Comparison of ENCODE assay signal across 8 mouse cellular contexts in the genomic region with DNA sequence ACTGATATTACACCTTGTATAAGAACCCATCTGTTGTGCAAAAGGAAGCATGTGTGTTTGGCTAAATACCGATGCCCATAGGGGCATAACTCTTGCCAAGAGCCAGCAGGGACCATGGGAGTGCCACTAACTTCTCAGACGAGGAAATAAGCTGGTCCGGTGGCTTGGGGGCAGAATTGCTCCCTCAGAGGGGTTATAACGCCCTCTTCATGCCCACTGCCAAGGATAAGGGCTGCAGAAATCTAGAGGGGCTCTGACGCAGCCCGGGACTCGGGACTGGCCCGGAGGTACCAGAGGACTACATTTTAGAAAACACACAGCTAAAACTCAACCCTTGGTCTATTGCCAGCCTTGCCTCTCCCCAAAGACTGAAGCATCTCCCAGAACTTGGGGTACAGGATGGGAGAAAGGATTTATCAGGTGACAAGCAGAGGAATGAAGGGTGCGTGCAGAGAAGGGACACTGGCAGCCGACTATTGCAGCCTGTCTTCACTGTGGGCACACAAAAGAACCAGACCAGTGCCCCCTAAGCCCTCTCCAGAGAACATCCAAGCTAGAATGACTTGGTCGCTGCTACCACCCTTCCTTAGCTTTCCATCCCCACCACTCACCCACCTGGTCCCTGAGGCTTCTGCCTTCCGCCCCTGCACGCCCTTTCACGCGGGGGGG. TPM values are rescaled to one million over a fixed set of nuclear protein-coding genes. Genes with fewer than 3 reads are reported as not detected.
A peak's percentile ranks its signal among the peaks of the same experiment; 100 is the strongest.
DNase-seq lines count a peak whose midpoint lies in the region; ATAC-seq and TF ChIP-seq lines count a peak whose summit lies in the region.

No protein-coding gene starts in this region.

- H3K36me3 ChIP-seq in kidney, adult 2 months (ENCODE audit: control insufficient read depth, insufficient read depth, low read length), result no peaks in the 10 kb centered on the region
- H3K36me3 ChIP-seq in heart, embryonic 16.5 days (ENCODE audit: control insufficient read depth, insufficient read depth), result peaks cover 29% of the 10 kb centered on the region
- H3K36me3 ChIP-seq in midbrain, embryonic 11.5 days (ENCODE audit: control insufficient read depth, insufficient read depth, low read length), result peaks cover 6% of the 10 kb centered on the region; the same call in 1 of the 2 replicates

- H3K4me2 ChIP-seq in heart, embryonic 16.5 days (ENCODE audit: low read depth, low read length), result peak overlapping the region; percentile 93
- peak overlapping the region; percentile 87 for H3K4me2 ChIP-seq in midbrain, embryonic 11.5 days

- TF ChIP-seq CTCF in kidney, adult 2 months (conservative IDR thresholded peaks at IDR 0.05; ENCODE audit: insufficient read depth, insufficient read length, low read depth, low read length), result no peak

- DNase-seq in kidney, adult 2 months, result no peak
- no peak for DNase-seq in kidney, adult 9 months
- peak; percentile 87 for DNase-seq in midbrain, embryonic 11.5 days (ENCODE audit: low spot score, missing footprints)
- DNase-seq in yolk sac, embryonic 10.5 days (ENCODE audit: low spot score), result no peak
- no peak for DNase-seq in embryo, embryonic 9.5 days (ENCODE audit: extremely low spot score)
- DNase-seq in lung, adult 18-20 months, result no peak

- no peak overlapping the region for H3K27ac ChIP-seq in kidney, adult 2 months (ENCODE audit: insufficient read depth, low read depth, low read length)
- no peak overlapping the region for H3K27ac ChIP-seq in brown adipose tissue, adult 24 weeks (replicated peaks; ENCODE audit: low read depth, low read length)
- H3K27ac ChIP-seq in heart, embryonic 16.5 days (ENCODE audit: low read length), result peak overlapping the region; percentile 27; the same call in 1 of the 2 replicates
- no peak overlapping the region for H3K27ac ChIP-seq in midbrain, embryonic 11.5 days (ENCODE audit: low read depth, low read length)

- H3K9me3 ChIP-seq in heart, embryonic 16.5 days (replicated peaks; ENCODE audit: control insufficient read depth, low read length), result no peaks in the 10 kb centered on the region
- H3K9me3 ChIP-seq in midbrain, embryonic 11.5 days (ENCODE audit: control insufficient read depth, low read length), result no peaks in the 10 kb centered on the region

- peak overlapping the region; percentile 30; the same call in 1 of the 2 replicates for H3K4me3 ChIP-seq in kidney, adult 2 months (ENCODE audit: insufficient read depth, low read depth, low read length)
- H3K4me3 ChIP-seq in brown adipose tissue, adult 24 weeks (ENCODE audit: insufficient read depth, low read depth, low read length), result peak overlapping the region; percentile 19
- peak overlapping the region; percentile 59 for H3K4me3 ChIP-seq in heart, embryonic 16.5 days (ENCODE audit: low read length)
- H3K4me3 ChIP-seq in midbrain, embryonic 11.5 days (ENCODE audit: low read depth, low read length), result peak overlapping the region; percentile 44

- H3K9ac ChIP-seq in heart, embryonic 16.5 days (ENCODE audit: low read length), result peak overlapping the region; percentile 80
- H3K9ac ChIP-seq in midbrain, embryonic 11.5 days (ENCODE audit: low read length), result peak overlapping the region; percentile 57

- ATAC-seq in heart, embryonic 16.5 days (replicated peaks; ENCODE audit: extremely low read depth, insufficient read depth, low FRiP score), result no peak
- ATAC-seq in midbrain, embryonic 11.5 days (ENCODE audit: low FRiP score), result no peak

- WGBS in kidney, adult 2 months, result 20% methylated on average over 15 of the region's 15 CpGs
- 30% methylated on average over 15 of the region's 15 CpGs for WGBS in heart, embryonic 16.5 days
- WGBS in midbrain, embryonic 11.5 days, result 29% methylated on average over 15 of the region's 15 CpGs

- H3K4me1 ChIP-seq in kidney, adult 2 months (ENCODE audit: control insufficient read depth, insufficient read depth, low read length), result peaks cover 7% of the 10 kb centered on the region; the same call in 1 of the 2 replicates
- peaks cover 8% of the 10 kb centered on the region for H3K4me1 ChIP-seq in brown adipose tissue, adult 24 weeks (ENCODE audit: control insufficient read depth, insufficient read depth, insufficient read length, low read length)
- peaks cover 33% of the 10 kb centered on the region for H3K4me1 ChIP-seq in heart, embryonic 16.5 days (ENCODE audit: control insufficient read depth, insufficient read depth, low read length)
- peaks cover 58% of the 10 kb centered on the region for H3K4me1 ChIP-seq in midbrain, embryonic 11.5 days (ENCODE audit: control insufficient read depth, insufficient read depth, low read length)

- no peaks in the 10 kb centered on the region for H3K27me3 ChIP-seq in kidney, adult 2 months (replicated peaks; ENCODE audit: control insufficient read depth, insufficient read depth, low read length)
- H3K27me3 ChIP-seq in heart, embryonic 16.5 days (ENCODE audit: control insufficient read depth, insufficient read depth, low read length), result 0 out of 2 replicates have a peak, but pooled peaks cover 2% of the 10 kb centered on the region
- H3K27me3 ChIP-seq in midbrain, embryonic 11.5 days (ENCODE audit: control insufficient read depth, insufficient read depth, low read length), result no peaks in the 10 kb centered on the region; the same call in 1 of the 2 replicates

- TF ChIP-seq POLR2A in kidney, adult 2 months (IDR thresholded peaks at IDR 0.05; ENCODE audit: low read depth, low read length), result no peak

RNA-seq across cellular contexts. Expression of gene Chpf2, which starts 11.5 kb away (rescaled TPM):
- polyA plus RNA-seq in kidney, adult 2 months (2012; rRNA removed), result 20.2 and 27.5 TPM in 2 replicates
- polyA plus RNA-seq in brown adipose tissue, adult 24 weeks (2012; ENCODE audit: insufficient read depth, insufficient read length, missing spikeins), result 5.8 and 10.2 TPM in 2 replicates
- 14.4 and 14.8 TPM in 2 replicates for polyA plus RNA-seq in heart, embryonic 16.5 days (2015; fragmentation: Nextera tagmentation; extraction: Ambion mirVana)
- 7.2 and 9.6 TPM in 2 replicates for polyA plus RNA-seq in midbrain, embryonic 11.5 days (2014; fragmentation: Nextera tagmentation; extraction: Ambion mirVana)

RNA-seq across cellular contexts. Expression of gene Abcf2, which starts 20.8 kb away (rescaled TPM):
- 40.2 and 47.6 TPM in 2 replicates for polyA plus RNA-seq in kidney, adult 2 months (2012; rRNA removed)
- polyA plus RNA-seq in brown adipose tissue, adult 24 weeks (2012; ENCODE audit: insufficient read depth, insufficient read length, missing spikeins), result 27.8 and 32.1 TPM in 2 replicates
- polyA plus RNA-seq in heart, embryonic 16.5 days (2015; fragmentation: Nextera tagmentation; extraction: Ambion mirVana), result 68.1 and 72.6 TPM in 2 replicates
- 143 and 147 TPM in 2 replicates for polyA plus RNA-seq in midbrain, embryonic 11.5 days (2014; fragmentation: Nextera tagmentation; extraction: Ambion mirVana)

RNA-seq across cellular contexts. Expression of gene Smarcd3, which starts 26.2 kb away (rescaled TPM):
- 12.4 and 15.9 TPM in 2 replicates for polyA plus RNA-seq in kidney, adult 2 months (2012; rRNA removed)
- polyA plus RNA-seq in brown adipose tissue, adult 24 weeks (2012; ENCODE audit: insufficient read depth, insufficient read length, missing spikeins), result 15.3 and 16.7 TPM in 2 replicates
- 47.4 and 48.3 TPM in 2 replicates for polyA plus RNA-seq in heart, embryonic 16.5 days (2015; fragmentation: Nextera tagmentation; extraction: Ambion mirVana)
- polyA plus RNA-seq in midbrain, embryonic 11.5 days (2014; fragmentation: Nextera tagmentation; extraction: Ambion mirVana), result 56.8 and 60.2 TPM in 2 replicates

RNA-seq across cellular contexts. Expression of gene 4931409K22Rik, which starts 41.4 kb away (rescaled TPM):
- polyA plus RNA-seq in kidney, adult 2 months (2012; rRNA removed), result 0.10 and 0.14 TPM in 2 replicates
- not detected in 2 replicates for polyA plus RNA-seq in brown adipose tissue, adult 24 weeks (2012; ENCODE audit: insufficient read depth, insufficient read length, missing spikeins)
- not detected in 2 replicates for polyA plus RNA-seq in heart, embryonic 16.5 days (2015; fragmentation: Nextera tagmentation; extraction: Ambion mirVana)
- polyA plus RNA-seq in midbrain, embryonic 11.5 days (2014; fragmentation: Nextera tagmentation; extraction: Ambion mirVana), result not detected in 2 replicates

RNA-seq across cellular contexts. Expression of gene Asb10, which starts 57.3 kb away (rescaled TPM):
- polyA plus RNA-seq in kidney, adult 2 months (2012; rRNA removed), result 0.38 and 1.6 TPM in 2 replicates
- 0.59 and 0.67 TPM in 2 replicates for polyA plus RNA-seq in brown adipose tissue, adult 24 weeks (2012; ENCODE audit: insufficient read depth, insufficient read length, missing spikeins)
- 10.1 and 10.2 TPM in 2 replicates for polyA plus RNA-seq in heart, embryonic 16.5 days (2015; fragmentation: Nextera tagmentation; extraction: Ambion mirVana)
- polyA plus RNA-seq in midbrain, embryonic 11.5 days (2014; fragmentation: Nextera tagmentation; extraction: Ambion mirVana), result 0.25 TPM in 2 replicates
